Mouse (Mus musculus): ENCODE measurements at regions not wholly inside any gene's neighbourhood (a gene's known extent, or its start where the extent isn't known, plus 50 kb on each side); places are given as distances from the start of the nearest gene placed in this dataset.

- WGBS = 89% methylated on average over 2 of the region's 2 CpGs
- H3K9me3 ChIP-seq (ENCODE audit: control insufficient read depth, low read length) = no peaks in the 10 kb centered on the region
- no peaks in the 10 kb centered on the region for H3K27me3 ChIP-seq (ENCODE audit: control insufficient read depth, insufficient read depth, low read length)
- H3K4me2 ChIP-seq = no peak overlapping the region
- no peak overlapping the region for H3K9ac ChIP-seq (ENCODE audit: low read length)
- H3K27ac ChIP-seq (ENCODE audit: low read depth, low read length) = no peak overlapping the region
- H3K4me3 ChIP-seq (ENCODE audit: low read depth, low read length) = no peak overlapping the region
- no peak for ATAC-seq (ENCODE audit: low FRiP score)
- DNase-seq (ENCODE audit: low spot score, missing footprints) = no peak
- H3K36me3 ChIP-seq (ENCODE audit: control insufficient read depth, insufficient read depth, low read length) = no peaks in the 10 kb centered on the region
- H3K4me1 ChIP-seq (ENCODE audit: control insufficient read depth, insufficient read depth, low read length) = no peaks in the 10 kb centered on the region
Observed at GRCm38 (mm10) chr2:147932494-147932893, 114.3 kb downstream of the Foxa2 start.

GRCm38 (mm10) chr2:147929031-147929711, 117.6 kb downstream of the Foxa2 start:
- ATAC-seq (ENCODE audit: low FRiP score) = no peak
- Histone ChIP-seq H3K27ac (ENCODE audit: low read depth, low read length) (no peak overlapping the region), H3K4me1 (ENCODE audit: control insufficient read depth, insufficient read depth, low read length) (no peaks in the 10 kb centered on the region), H3K4me3 (ENCODE audit: low read depth, low read length) (no peak overlapping the region), H3K9ac (ENCODE audit: low read length) (no peak overlapping the region), H3K9me3 (ENCODE audit: control insufficient read depth, low read length) (no peaks in the 10 kb centered on the region), H3K27me3 (ENCODE audit: control insufficient read depth, insufficient read depth, low read length) (no peaks in the 10 kb centered on the region), H3K4me2 (no peak overlapping the region), H3K36me3 (ENCODE audit: control insufficient read depth, insufficient read depth, low read length) (no peaks in the 10 kb centered on the region)
- WGBS = 67% methylated on average over 5 of the region's 5 CpGs
- DNase-seq (ENCODE audit: low spot score, missing footprints) = no peak

GRCm38 (mm10) chr2:147927792-147928670, 118.7 kb downstream of the Foxa2 start:
- Histone ChIP-seq H3K4me3 (ENCODE audit: low read depth, low read length) (no peak overlapping the region), H3K36me3 (ENCODE audit: control insufficient read depth, insufficient read depth, low read length) (no peaks in the 10 kb centered on the region), H3K27me3 (ENCODE audit: control insufficient read depth, insufficient read depth, low read length) (no peaks in the 10 kb centered on the region), H3K27ac (ENCODE audit: low read depth, low read length) (no peak overlapping the region), H3K4me2 (no peak overlapping the region), H3K9ac (ENCODE audit: low read length) (no peak overlapping the region), H3K4me1 (ENCODE audit: control insufficient read depth, insufficient read depth, low read length) (no peaks in the 10 kb centered on the region), H3K9me3 (ENCODE audit: control insufficient read depth, low read length) (no peaks in the 10 kb centered on the region)
- no peak for ATAC-seq (ENCODE audit: low FRiP score)
- 64% methylated on average over 10 of the region's 10 CpGs for WGBS
- DNase-seq (ENCODE audit: low spot score, missing footprints) = peak; percentile 54

GRCm38 (mm10) chr2:147926861-147927260, 119.9 kb downstream of the Foxa2 start:
- no peak overlapping the region for H3K27ac ChIP-seq (ENCODE audit: low read depth, low read length)
- no peaks in the 10 kb centered on the region for H3K27me3 ChIP-seq (ENCODE audit: control insufficient read depth, insufficient read depth, low read length)
- no peak overlapping the region for H3K9ac ChIP-seq (ENCODE audit: low read length)
- ATAC-seq (ENCODE audit: low FRiP score) (no peak), DNase-seq (ENCODE audit: low spot score, missing footprints) (no peak)
- no peak overlapping the region for H3K4me2 ChIP-seq
- no peak overlapping the region for H3K4me3 ChIP-seq (ENCODE audit: low read depth, low read length)
- WGBS = 88% methylated on average over 3 of the region's 3 CpGs
- H3K9me3 ChIP-seq (ENCODE audit: control insufficient read depth, low read length) = no peaks in the 10 kb centered on the region
- H3K4me1 ChIP-seq (ENCODE audit: control insufficient read depth, insufficient read depth, low read length) = no peaks in the 10 kb centered on the region
- H3K36me3 ChIP-seq (ENCODE audit: control insufficient read depth, insufficient read depth, low read length) = no peaks in the 10 kb centered on the region

- Histone ChIP-seq H3K36me3 (ENCODE audit: control insufficient read depth, insufficient read depth, low read length) (no peaks in the 10 kb centered on the region), H3K27ac (ENCODE audit: low read depth, low read length) (peak overlapping the region; percentile 16; the same call in 1 of the 2 replicates), H3K4me2 (no peak overlapping the region), H3K4me3 (ENCODE audit: low read depth, low read length) (no peak overlapping the region), H3K9ac (ENCODE audit: low read length) (no peak overlapping the region), H3K4me1 (ENCODE audit: control insufficient read depth, insufficient read depth, low read length) (peaks cover 36% of the 10 kb centered on the region), H3K9me3 (ENCODE audit: control insufficient read depth, low read length) (no peaks in the 10 kb centered on the region), H3K27me3 (ENCODE audit: control insufficient read depth, insufficient read depth, low read length) (peaks cover 69% of the 10 kb centered on the region)
- WGBS = 9% methylated on average over 6 of the region's 6 CpGs
- DNase-seq (ENCODE audit: low spot score, missing footprints) = peak; percentile 94
- peak; percentile 47 for ATAC-seq (ENCODE audit: low FRiP score)
Observed at GRCm38 (mm10) chr2:147907341-147907740, 139.4 kb downstream of the Foxa2 start.

- Histone ChIP-seq H3K4me2 (peak overlapping the region; percentile 24; the same call in 1 of the 2 replicates), H3K9me3 (ENCODE audit: control insufficient read depth, low read length) (no peaks in the 10 kb centered on the region), H3K9ac (ENCODE audit: low read length) (no peak overlapping the region), H3K27me3 (ENCODE audit: control insufficient read depth, insufficient read depth, low read length) (peaks cover 68% of the 10 kb centered on the region), H3K27ac (ENCODE audit: low read depth, low read length) (peak overlapping the region; percentile 66), H3K4me3 (ENCODE audit: low read depth, low read length) (no peak overlapping the region), H3K36me3 (ENCODE audit: control insufficient read depth, insufficient read depth, low read length) (no peaks in the 10 kb centered on the region), H3K4me1 (ENCODE audit: control insufficient read depth, insufficient read depth, low read length) (peaks cover 36% of the 10 kb centered on the region)
- WGBS = 6% methylated on average over 19 of the region's 19 CpGs
- DNase-seq (ENCODE audit: low spot score, missing footprints) (peak; percentile 91), ATAC-seq (ENCODE audit: low FRiP score) (peak; percentile 80)
Observed at GRCm38 (mm10) chr2:147905759-147906740, 140.7 kb downstream of the Foxa2 start.

GRCm38 (mm10) chr2:147905118-147905517, 141.7 kb downstream of the Foxa2 start:
- DNase-seq (ENCODE audit: low spot score, missing footprints) = peak; percentile 88
- H3K4me2 ChIP-seq = no peak overlapping the region

GRCm38 (mm10) chr2:147899236-147899635, 147.5 kb downstream of the Foxa2 start:
- H3K4me3 ChIP-seq (ENCODE audit: low read depth, low read length) = no peak overlapping the region
- ATAC-seq (ENCODE audit: low FRiP score) (no peak), DNase-seq (ENCODE audit: low spot score, missing footprints) (peak; percentile 31)
- WGBS = 91% methylated on average over 1 of the region's 1 CpGs
- no peak overlapping the region for H3K27ac ChIP-seq (ENCODE audit: low read depth, low read length)
- H3K36me3 ChIP-seq (ENCODE audit: control insufficient read depth, insufficient read depth, low read length) = no peaks in the 10 kb centered on the region
- H3K9me3 ChIP-seq (ENCODE audit: control insufficient read depth, low read length) = no peaks in the 10 kb centered on the region
- H3K27me3 ChIP-seq (ENCODE audit: control insufficient read depth, insufficient read depth, low read length) = peaks cover 47% of the 10 kb centered on the region
- no peaks in the 10 kb centered on the region for H3K4me1 ChIP-seq (ENCODE audit: control insufficient read depth, insufficient read depth, low read length)
- H3K4me2 ChIP-seq = no peak overlapping the region
- no peak overlapping the region for H3K9ac ChIP-seq (ENCODE audit: low read length)

More at GRCm38 (mm10) chr2:147905118-147905517, 141.7 kb downstream of the Foxa2 start:
- WGBS = 23% methylated on average over 3 of the region's 3 CpGs
- H3K36me3 ChIP-seq (ENCODE audit: control insufficient read depth, insufficient read depth, low read length) = no peaks in the 10 kb centered on the region
- peaks cover 71% of the 10 kb centered on the region for H3K27me3 ChIP-seq (ENCODE audit: control insufficient read depth, insufficient read depth, low read length)
- H3K4me1 ChIP-seq (ENCODE audit: control insufficient read depth, insufficient read depth, low read length) = peaks cover 36% of the 10 kb centered on the region
- no peak overlapping the region; the same call in 1 of the 2 replicates for H3K27ac ChIP-seq (ENCODE audit: low read depth, low read length)
- no peaks in the 10 kb centered on the region for H3K9me3 ChIP-seq (ENCODE audit: control insufficient read depth, low read length)
- ATAC-seq (ENCODE audit: low FRiP score) = no peak
- no peak overlapping the region for H3K9ac ChIP-seq (ENCODE audit: low read length)
- H3K4me3 ChIP-seq (ENCODE audit: low read depth, low read length) = no peak overlapping the region

All from midbrain, embryonic 11.5 days (tissue).